ENCODE assay signal across 8 mouse cellular contexts in genomic region chr15:102065661-102066325, GRCm38 (mm10). TPM values are rescaled to one million over a fixed set of nuclear protein-coding genes. Genes with fewer than 3 reads are reported as not detected.
DNase-seq lines count a peak whose midpoint lies in the region; ATAC-seq and TF ChIP-seq lines count a peak whose summit lies in the region.

No protein-coding gene starts in this region.

- peak; percentile 97 for ATAC-seq in common myeloid progenitor, adult 5-6 weeks (replicated peaks; ENCODE audit: low read depth, poor library complexity, severe bottlenecking)
- peak; percentile 100 for ATAC-seq in megakaryocyte, adult 5-6 weeks (ENCODE audit: poor library complexity, severe bottlenecking)

- no peak overlapping the region for H3K27ac ChIP-seq in left cerebral cortex, adult 2 months

- TF ChIP-seq CTCF in left cerebral cortex, adult 2 months (IDR thresholded peaks at IDR 0.05): peak; percentile 100

- intact Hi-C loops in left cerebral cortex, adult 2 months (cut with DNase I): loop anchor here (1.0 to 5.0 kb wide), 4 partner anchors 77 to 728 kb away; no protein-coding TSS in a partner anchor

- DNase-seq in ZHBTc4 (ENCODE audit: low read depth, low spot score): peak; percentile 95
- DNase-seq in gastrocnemius, adult 8-10 months (ENCODE audit: low spot score in 2 of 2): peak; percentile 81 to 84
- DNase-seq in hindlimb bud, embryonic 11.5 days (ENCODE audit: extremely low spot score, low read depth, low spot score): peak; percentile 82
- peak; percentile 89 to 93 for DNase-seq in left cerebral cortex, adult 2 months (ENCODE audit: extremely low spot score in 1 of 2, low spot score in 2 of 2)
- DNase-seq in right cerebral cortex, adult 2 months (ENCODE audit: low spot score in 2 of 2): peak; percentile 91 to 96
- DNase-seq in urinary bladder, postnatal 10 days (ENCODE audit: low spot score): peak; percentile 83

- H3K4me3 ChIP-seq in left cerebral cortex, adult 2 months: no peak overlapping the region

RNA-seq across cellular contexts. Expression of gene Eif4b, which starts 7.8 kb away (rescaled TPM):
- 452 and 502 TPM in 2 replicates for total RNA-seq in common myeloid progenitor, adult 5-6 weeks (2017)
- 100 to 1,000 TPM; 227 to 269 (median 241) TPM for total RNA-seq in gastrocnemius, adult 8-10 months (2022)
- total RNA-seq in left cerebral cortex, adult 2 months (2021): 100 to 1,000 TPM; 163 to 167 TPM
- total RNA-seq in megakaryocyte, adult 5-6 weeks (2015): 78.2 and 82.3 TPM in 2 replicates
- total RNA-seq in megakaryocyte, adult 5-6 weeks (2017): 199 and 204 TPM in 2 replicates

RNA-seq across cellular contexts. Expression of gene Tns2, which starts 34.4 kb away (rescaled TPM):
- total RNA-seq in common myeloid progenitor, adult 5-6 weeks (2017): not detected in 2 replicates
- total RNA-seq in gastrocnemius, adult 8-10 months (2022): 10 to 100 TPM; 17.3 to 37.7 (median 32.0) TPM
- 10 to 100 TPM; 16.4 to 22.8 TPM for total RNA-seq in left cerebral cortex, adult 2 months (2021)
- total RNA-seq in megakaryocyte, adult 5-6 weeks (2015): 0.32 and 1.9 TPM in 2 replicates
- 0.07 TPM in 1 of 2 replicates, not detected in the other for total RNA-seq in megakaryocyte, adult 5-6 weeks (2017)

RNA-seq across cellular contexts. Expression of gene Krt18, which starts 37.8 kb away (rescaled TPM):
- 15.7 and 19.7 TPM in 2 replicates for total RNA-seq in common myeloid progenitor, adult 5-6 weeks (2017)
- 1 to 10 TPM in 1 of 4 experiments, under 1 TPM in 3; 0.29 to 2.0 (median 0.42) TPM for total RNA-seq in gastrocnemius, adult 8-10 months (2022)
- total RNA-seq in left cerebral cortex, adult 2 months (2021): under 1 TPM; 0.33 to 0.38 TPM
- total RNA-seq in megakaryocyte, adult 5-6 weeks (2015): 0.22 and 0.23 TPM in 2 replicates
- 0.89 and 1.7 TPM in 2 replicates for total RNA-seq in megakaryocyte, adult 5-6 weeks (2017)

Comparison
In these comparisons a context has a peak if more than half of its experiments do, and no peak if none do; other contexts are left out.
1. RNA of gene Tns2, which starts 34.4 kb away (total RNA-seq): 17.3 to 37.7 TPM in gastrocnemius, adult 8-10 months and 16.4 to 22.8 TPM in left cerebral cortex, adult 2 months; 0.07 to 1.9 TPM in megakaryocyte, adult 5-6 weeks and not detected in common myeloid progenitor, adult 5-6 weeks; every median in the first group is over 4 times any median in the second.
2. Peak in every context shown above with its lines, with median percentiles within 50 percentile points of each other: DNase-seq.